Comparison of ENCODE assay signal across 31 mouse cellular contexts in the genomic region with DNA sequence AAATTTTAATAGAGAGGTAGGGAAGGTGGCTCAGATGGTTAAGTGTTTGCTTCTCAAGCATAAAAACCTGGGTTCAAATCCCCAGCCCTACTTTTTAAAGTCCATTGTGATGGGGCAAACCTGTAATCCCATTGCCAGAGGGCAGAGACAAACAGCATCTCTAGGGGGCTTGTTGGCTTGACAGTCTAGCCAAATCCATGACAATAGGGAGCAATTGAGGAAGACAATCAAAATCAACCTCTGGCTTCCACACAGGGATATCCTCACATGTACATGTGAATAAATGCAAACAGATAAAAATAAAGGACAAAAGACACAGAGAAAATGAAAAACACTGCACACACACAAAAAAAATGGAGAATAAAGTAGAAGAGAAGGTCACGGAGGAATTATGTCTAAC. TPM values are rescaled to one million over a fixed set of nuclear protein-coding genes. Genes with fewer than 3 reads are reported as not detected.
"Had no signal": no experiment of that assay in that cellular context is flagged by ENCODE, and none has a peak within 500 bp of the region (broad histone marks: within the 10 kb centered on the region; RNA-seq: fewer than 3 reads in every experiment).

No protein-coding gene starts in this region.

- H3K4me3 ChIP-seq: heart, embryonic 12.5 days; heart, embryonic 13.5 days; heart, embryonic 15.5 days; hindbrain, embryonic 10.5 days; hindbrain, embryonic 12.5 days; hindbrain, embryonic 13.5 days; hindbrain, embryonic 15.5 days; intestine, embryonic 15.5 days; kidney, embryonic 15.5 days; layer of hippocampus, adult 2 months; left cerebral cortex, adult 2 months had no signal

- H3K36me3 ChIP-seq: heart, embryonic 12.5 days; heart, embryonic 13.5 days; heart, embryonic 15.5 days; hindbrain, embryonic 10.5 days; hindbrain, embryonic 12.5 days; hindbrain, embryonic 13.5 days; hindbrain, embryonic 15.5 days; intestine, embryonic 15.5 days; kidney, embryonic 15.5 days had no signal

- H3K27ac ChIP-seq: heart, embryonic 13.5 days; heart, embryonic 15.5 days; hindbrain, embryonic 10.5 days; hindbrain, embryonic 12.5 days; hindbrain, embryonic 13.5 days; hindbrain, embryonic 14.5 days; hindbrain, embryonic 15.5 days; hindbrain, postnatal 0 days; intestine, embryonic 15.5 days; kidney, embryonic 15.5 days; kidney, postnatal 0 days; layer of hippocampus, adult 2 months; left cerebral cortex, adult 2 months had no signal

- H3K27me3 ChIP-seq: heart, embryonic 12.5 days; heart, embryonic 13.5 days; heart, embryonic 15.5 days; hindbrain, embryonic 12.5 days; hindbrain, embryonic 13.5 days; hindbrain, embryonic 15.5 days; intestine, embryonic 15.5 days; kidney, embryonic 15.5 days had no signal

- H3K9me3 ChIP-seq: heart, embryonic 12.5 days; heart, embryonic 13.5 days; heart, embryonic 15.5 days; hindbrain, embryonic 10.5 days; hindbrain, embryonic 12.5 days; hindbrain, embryonic 13.5 days; hindbrain, embryonic 15.5 days; intestine, embryonic 15.5 days; kidney, embryonic 15.5 days had no signal

- DNase-seq: heart, postnatal 10 days; heart, postnatal 14 days; heart, postnatal 36 days; heart, postnatal 4 days; kidney, adult 11 months; kidney, adult 18-20 months; kidney, adult 2 months; kidney, adult 8-10 months; kidney, adult 9 months; kidney, postnatal 10 days; kidney, postnatal 14 days; kidney, postnatal 36 days; kidney, postnatal 4 days; layer of hippocampus, adult 9-11 months; layer of hippocampus, postnatal 36 days had no signal

- H3K9ac ChIP-seq: heart, embryonic 12.5 days; heart, embryonic 13.5 days; heart, embryonic 15.5 days; hindbrain, embryonic 12.5 days; hindbrain, embryonic 13.5 days; hindbrain, embryonic 14.5 days; hindbrain, embryonic 15.5 days; intestine, embryonic 15.5 days; kidney, embryonic 15.5 days had no signal

- H3K4me1 ChIP-seq: heart, embryonic 12.5 days; heart, embryonic 13.5 days; heart, embryonic 15.5 days; hindbrain, embryonic 10.5 days; hindbrain, embryonic 12.5 days; hindbrain, embryonic 13.5 days; hindbrain, embryonic 15.5 days; intestine, embryonic 15.5 days; kidney, embryonic 15.5 days had no signal

RNA-seq across cellular contexts. Expression of gene Rspo3, which starts 59.3 kb away (rescaled TPM):
- total RNA-seq: hematopoietic stem cell, adult 5-6 weeks had no signal
- polyA plus RNA-seq: inflammation-experienced regulatory T-cells, adult 6 months had no signal
